Mouse (Mus musculus) testis, adult 10 weeks (tissue): ENCODE data around the gene Bik. TPM values are rescaled to one million over a fixed set of nuclear protein-coding genes. Genes with fewer than 3 reads are reported as not detected.

Source experiments
- polyA plus RNA-seq: library from polyadenylated mRNA; stranded (reverse); fragments of 350-450 nt; fragmentation: Illumina TruSeq; extraction: RNeasy Lipid Tissue Mini Kit (QIAGEN cat#74804); gene quantifications from one replicate; pipeline ENCODE4 v1.2.3, GENCODE M21; 2014; ENCODE audit warnings: low read depth, low replicate concordance

Gene Bik
- polyA plus RNA-seq = 0.78 TPM

GRCm38 (mm10) chr15:83526424-83527091 lies at the start of gene Bik:
Gene Bik, plus strand, starts transcription at chr15:83526862.

DNA sequence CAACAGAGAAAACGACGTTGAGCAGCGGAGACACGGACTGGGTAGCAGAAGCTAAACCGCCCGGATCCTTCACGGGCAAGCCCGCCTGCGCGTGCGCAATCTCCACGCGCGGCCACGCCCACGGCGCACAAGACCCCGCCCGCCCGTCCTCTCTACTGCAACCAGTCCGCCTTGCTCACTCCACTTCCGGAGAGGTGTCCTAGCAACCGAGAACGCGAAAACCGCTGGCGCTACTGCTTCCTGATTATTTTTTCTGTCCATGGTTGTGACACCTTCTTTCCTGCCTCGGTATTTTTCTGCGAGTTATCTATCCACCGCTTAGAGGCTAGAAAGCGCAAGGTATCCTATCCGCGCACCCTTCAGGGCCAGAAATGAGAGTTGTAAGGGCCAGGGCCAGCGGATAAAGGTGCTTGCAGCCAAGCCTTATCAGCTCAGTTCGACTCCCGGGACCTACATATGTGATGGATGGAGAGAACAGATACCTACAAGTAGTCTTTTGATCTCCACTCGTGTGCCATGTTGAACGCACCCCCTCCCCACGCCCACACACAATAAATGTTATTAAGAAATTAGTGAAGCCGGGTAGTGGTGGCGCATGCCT lies 15.8 kb upstream of the Bik start, which contains the start of gene Ttll1:
Gene Ttll1, minus strand, starts transcription at position 89 of the 601 bp plus-strand sequence.

DNA sequence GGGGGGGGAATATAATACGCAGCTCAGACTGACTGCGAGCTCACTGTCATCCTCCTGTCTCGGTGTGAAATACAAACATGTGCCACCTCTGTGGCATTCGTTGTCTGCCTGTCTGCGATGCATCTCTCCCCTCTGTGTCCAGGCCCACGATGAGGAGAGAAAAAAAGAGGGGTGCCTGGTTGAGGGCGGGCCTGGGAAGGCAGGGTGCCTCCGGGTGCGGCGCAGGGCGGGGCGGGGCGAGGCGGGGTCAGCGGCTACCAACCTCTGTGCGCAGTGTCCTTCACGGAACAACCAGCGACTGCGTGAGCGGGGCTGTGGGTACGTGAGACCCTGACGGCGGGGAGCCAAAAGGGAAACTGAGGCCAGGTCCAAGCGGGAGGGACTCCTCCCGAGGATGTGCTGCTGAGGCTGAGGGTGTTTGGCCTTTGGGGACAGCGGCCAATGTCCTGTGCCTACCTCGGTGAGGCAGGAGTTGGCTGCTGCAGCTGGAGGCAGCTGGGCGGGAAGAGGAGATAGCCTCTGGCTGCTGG lies 36.7 kb downstream of the Bik start, which contains the start of the genes Tspo and Mcat:
Gene Tspo, plus strand, starts transcription at position 266 of the 530 bp plus-strand sequence.
Gene Mcat, minus strand, starts transcription at position 461 of the 530 bp plus-strand sequence.

Other genes with a start within 250 kb of the Bik start
- 34.5 TPM for gene Arfgap3, start 176.6 kb upstream of the Bik start, polyA plus RNA-seq
- gene Pacsin2, start 62.3 kb upstream of the Bik start, polyA plus RNA-seq = 39.6 TPM
- 11.8 TPM for gene Ttll1, start 16.0 kb upstream of the Bik start, polyA plus RNA-seq
- gene Tspo, start 36.7 kb downstream of the Bik start, polyA plus RNA-seq = 0.28 TPM
- 5.5 TPM for gene Mcat, start 36.9 kb downstream of the Bik start, polyA plus RNA-seq
- gene Ttll12, start 68.3 kb downstream of the Bik start, polyA plus RNA-seq = 0.62 TPM
- 0.15 TPM for gene Scube1, start 198.2 kb downstream of the Bik start, polyA plus RNA-seq